Comparison of ENCODE assay signal across 21 mouse cellular contexts in genomic region chr11:11730062-11730461, GRCm38 (mm10). TPM values are rescaled to one million over a fixed set of nuclear protein-coding genes. Genes with fewer than 3 reads are reported as not detected.
DNase-seq lines count a peak whose midpoint lies in the region; ATAC-seq and TF ChIP-seq lines count a peak whose summit lies in the region.
"Had no signal": no experiment of that assay in that cellular context is flagged by ENCODE, and none has a peak within 500 bp of the region (broad histone marks: within the 10 kb centered on the region; RNA-seq: fewer than 3 reads in every experiment).

No protein-coding gene starts in this region.

- no peak overlapping the region for H3K27ac ChIP-seq in liver, adult 2 months (replicated peaks; ENCODE audit: insufficient read depth, low read depth, low read length)
- H3K27ac ChIP-seq in bone marrow macrophage, adult 2 months (ENCODE audit: insufficient read depth, low read depth, low read length): peak overlapping the region; percentile 74
- H3K27ac ChIP-seq in liver, embryonic 15.5 days (replicated peaks): peak overlapping the region; percentile 93
- H3K27ac ChIP-seq: heart, embryonic 15.5 days; hindbrain, embryonic 14.5 days; intestine, embryonic 15.5 days; kidney, embryonic 15.5 days; neural tube, embryonic 13.5 days had no signal

- no peak for ATAC-seq in liver, embryonic 15.5 days (ENCODE audit: insufficient read depth)
- ATAC-seq in neutrophil, adult 5-6 weeks (ENCODE audit: extremely low read depth, insufficient number of reproducible peaks, low FRiP score, poor library complexity, severe bottlenecking): peak; percentile 45; the same call in 1 of the 2 replicates
- ATAC-seq: forebrain, embryonic 14.5 days; intestine, embryonic 15.5 days had no signal

- H3K36me3 ChIP-seq in liver, adult 2 months (ENCODE audit: control insufficient read depth, insufficient read depth, low read length): no peaks in the 10 kb centered on the region
- H3K36me3 ChIP-seq in liver, embryonic 15.5 days (replicated peaks): peaks cover 24% of the 10 kb centered on the region; the same call in 1 of the 2 replicates
- H3K36me3 ChIP-seq: heart, embryonic 15.5 days; intestine, embryonic 15.5 days; kidney, embryonic 15.5 days; neural tube, embryonic 13.5 days had no signal

- no peaks in the 10 kb centered on the region for H3K4me1 ChIP-seq in liver, adult 2 months (ENCODE audit: control insufficient read depth, insufficient read depth, low read length)
- H3K4me1 ChIP-seq in bone marrow macrophage, adult 2 months (ENCODE audit: control insufficient read depth, insufficient read depth, low read length): peaks cover 41% of the 10 kb centered on the region
- peaks cover 97% of the 10 kb centered on the region for H3K4me1 ChIP-seq in liver, embryonic 15.5 days (replicated peaks)
- H3K4me1 ChIP-seq: heart, embryonic 15.5 days; intestine, embryonic 15.5 days; kidney, embryonic 15.5 days; neural tube, embryonic 13.5 days had no signal

- H3K4me3 ChIP-seq in liver, adult 2 months (ENCODE audit: insufficient read depth, low read depth, low read length): no peak overlapping the region
- no peak overlapping the region for H3K4me3 ChIP-seq in bone marrow macrophage, adult 2 months (ENCODE audit: insufficient read depth, low read length)
- H3K4me3 ChIP-seq in liver, embryonic 15.5 days (replicated peaks): no peak overlapping the region
- H3K4me3 ChIP-seq: heart, embryonic 15.5 days; intestine, embryonic 15.5 days; kidney, embryonic 15.5 days; neural tube, embryonic 13.5 days had no signal

- 61% methylated on average over 1 of the region's 1 CpGs for WGBS in liver, adult 2 months
- 22% methylated on average over 1 of the region's 1 CpGs for WGBS in liver, embryonic 15.5 days (ENCODE audit: insufficient replicate concordance)

- TF ChIP-seq POLR2A in liver, adult 2 months (IDR thresholded peaks at IDR 0.05; ENCODE audit: extremely low read depth, insufficient read depth, low read length): no peak
- TF ChIP-seq POLR2A in bone marrow macrophage, adult 2 months (IDR thresholded peaks at IDR 0.05; ENCODE audit: borderline replicate concordance, low read depth, low read length): no peak

- DNase-seq in liver, adult 2 months (ENCODE audit: extremely low read depth, low read depth, low spot score): peak; percentile 28
- DNase-seq in liver: no peak
- no peak for DNase-seq in cerebellum, postnatal 36 days
- no peak for DNase-seq in gastrocnemius, postnatal 36 days
- DNase-seq: adrenal gland, postnatal 36 days; B cell, adult 2 months; cerebellum, adult 9-10 months; embryo, embryonic 11 days; layer of hippocampus, postnatal 36 days; left cerebral cortex, postnatal 4 days; lung, embryonic 14.5 days; thymus, postnatal 36 days had no signal

- intact Hi-C loops in gastrocnemius, postnatal 36 days (cut with DNase I): no loop called here

- no peaks in the 10 kb centered on the region for H3K27me3 ChIP-seq in liver, adult 2 months (ENCODE audit: control insufficient read depth, insufficient read depth, low read length)
- no peaks in the 10 kb centered on the region for H3K27me3 ChIP-seq in liver, embryonic 15.5 days
- H3K27me3 ChIP-seq: heart, embryonic 15.5 days; intestine, embryonic 15.5 days; kidney, embryonic 15.5 days; neural tube, embryonic 13.5 days had no signal

- no peak overlapping the region for H3K9ac ChIP-seq in liver, adult 2 months (ENCODE audit: low read depth, low read length)
- H3K9ac ChIP-seq in liver, embryonic 15.5 days: 0 out of 2 replicates have a peak overlapping the region, but pooled peaks have one; percentile 15
- H3K9ac ChIP-seq: heart, embryonic 15.5 days; hindbrain, embryonic 14.5 days; intestine, embryonic 15.5 days; kidney, embryonic 15.5 days; lung, embryonic 14.5 days; neural tube, embryonic 13.5 days had no signal

- H3K79me2 ChIP-seq in liver, adult 2 months (ENCODE audit: control insufficient read depth, insufficient read depth, low read length): no peaks in the 10 kb centered on the region

- TF ChIP-seq CTCF in liver, adult 2 months (IDR thresholded peaks at IDR 0.05; ENCODE audit: low read depth, low read length): no peak
- TF ChIP-seq CTCF in bone marrow macrophage, adult 2 months (IDR thresholded peaks at IDR 0.05; ENCODE audit: low read depth, low read length): no peak

- H3K9me3 ChIP-seq in liver, embryonic 15.5 days (replicated peaks): no peaks in the 10 kb centered on the region
- H3K9me3 ChIP-seq: heart, embryonic 15.5 days; intestine, embryonic 15.5 days; kidney, embryonic 15.5 days; neural tube, embryonic 13.5 days had no signal

- peak overlapping the region; percentile 40 for H3K4me2 ChIP-seq in liver, embryonic 15.5 days
- H3K4me2 ChIP-seq: heart, embryonic 15.5 days; hindbrain, embryonic 14.5 days; intestine, embryonic 15.5 days; kidney, embryonic 15.5 days; lung, embryonic 14.5 days; neural tube, embryonic 13.5 days had no signal

RNA-seq across cellular contexts. Expression of gene Ikzf1, which starts 45.3 kb away (rescaled TPM):
- 1.2 and 1.9 TPM in 2 replicates for total RNA-seq in liver, adult 2 months (2014; rRNA removed)
- 3.3 and 3.5 TPM in 2 replicates for polyA plus RNA-seq in liver, adult 2 months (2012; rRNA removed)
- 49.9 and 55.8 TPM in 2 replicates for polyA plus RNA-seq in bone marrow macrophage, adult 2 months (2012; ENCODE audit: insufficient read depth, insufficient read length, missing spikeins)
- 33.7 and 35.9 TPM in 2 replicates for polyA plus RNA-seq in liver, embryonic 15.5 days (2015; fragmentation: Nextera tagmentation; extraction: Ambion mirVana)
- total RNA-seq in neutrophil, adult 5-6 weeks (2017): 125 and 150 TPM in 2 replicates
- 1 to 10 TPM in 1 of 2 experiments, under 1 TPM in 1; 0.32 to 2.4 TPM for total RNA-seq in gastrocnemius, postnatal 36 days (2021)

Comparison
In these comparisons a context has a peak if more than half of its experiments do, and no peak if none do; other contexts are left out.
1. RNA of gene Ikzf1, which starts 45.3 kb away (total RNA-seq): 125 to 150 TPM in neutrophil, adult 5-6 weeks; 0.32 to 2.4 TPM in gastrocnemius, postnatal 36 days and 1.2 to 1.9 TPM in liver, adult 2 months; every median in the first group is over 10 times any median in the second.